ENCODE assay signal across 16 mouse cellular contexts in genomic region chr19:5181926-5182325, GRCm38 (mm10).
DNase-seq lines count a peak whose midpoint lies in the region; ATAC-seq and TF ChIP-seq lines count a peak whose summit lies in the region.
"Had no signal": no experiment of that assay in that cellular context is flagged by ENCODE, and none has a peak within 500 bp of the region (broad histone marks: within the 10 kb centered on the region; RNA-seq: fewer than 3 reads in every experiment).

No protein-coding gene starts in this region.

- H3K4me2 ChIP-seq in midbrain, postnatal 0 days (ENCODE audit: low read depth, low read length, poor library complexity, severe bottlenecking): no peak overlapping the region
- H3K4me2 ChIP-seq in midbrain, embryonic 11.5 days: no peak overlapping the region
- H3K4me2 ChIP-seq: embryonic facial prominence, embryonic 12.5 days; heart, embryonic 12.5 days had no signal

- no peak overlapping the region for H3K27ac ChIP-seq in midbrain, postnatal 0 days (ENCODE audit: low read depth, low read length)
- no peak overlapping the region for H3K27ac ChIP-seq in midbrain, embryonic 11.5 days (ENCODE audit: low read depth, low read length)
- H3K27ac ChIP-seq: embryonic facial prominence, embryonic 12.5 days; midbrain, embryonic 10.5 days had no signal

- TF ChIP-seq CTCF in midbrain, postnatal 0 days (IDR thresholded peaks at IDR 0.05): no peak

- no peak overlapping the region for H3K4me3 ChIP-seq in midbrain, postnatal 0 days (ENCODE audit: low read depth, low read length)
- no peak overlapping the region for H3K4me3 ChIP-seq in midbrain, embryonic 11.5 days (ENCODE audit: low read depth, low read length)
- H3K4me3 ChIP-seq: embryonic facial prominence, embryonic 12.5 days; heart, embryonic 12.5 days; midbrain, embryonic 10.5 days; myocyte had no signal

- H3K4me1 ChIP-seq in midbrain, postnatal 0 days (ENCODE audit: insufficient read depth, low read length): no peaks in the 10 kb centered on the region
- no peaks in the 10 kb centered on the region for H3K4me1 ChIP-seq in midbrain, embryonic 11.5 days (ENCODE audit: control insufficient read depth, insufficient read depth, low read length)
- H3K4me1 ChIP-seq: embryonic facial prominence, embryonic 12.5 days; midbrain, embryonic 10.5 days had no signal

- 67% methylated on average over 2 of the region's 2 CpGs for WGBS in midbrain, postnatal 0 days
- 75% methylated on average over 2 of the region's 2 CpGs for WGBS in midbrain, embryonic 11.5 days

- H3K9ac ChIP-seq in midbrain, postnatal 0 days (replicated peaks; ENCODE audit: low read length, poor library complexity, severe bottlenecking): no peak overlapping the region
- no peak overlapping the region for H3K9ac ChIP-seq in midbrain, embryonic 11.5 days (ENCODE audit: low read length)
- H3K9ac ChIP-seq: embryonic facial prominence, embryonic 12.5 days; heart, embryonic 12.5 days had no signal

- H3K27me3 ChIP-seq in midbrain, postnatal 0 days (ENCODE audit: insufficient read depth, low read length): no peaks in the 10 kb centered on the region
- H3K27me3 ChIP-seq in midbrain, embryonic 11.5 days (ENCODE audit: control insufficient read depth, insufficient read depth, low read length): no peaks in the 10 kb centered on the region
- H3K27me3 ChIP-seq: CH12.LX; embryonic facial prominence, embryonic 12.5 days; heart, embryonic 12.5 days had no signal

- DNase-seq in cerebellum, adult 9-10 months: peak; percentile 26
- DNase-seq in kidney, adult 8-10 months: peak; percentile 7 to 9
- DNase-seq in kidney, postnatal 4 days: no peak
- DNase-seq in midbrain, postnatal 0 days (ENCODE audit: low spot score): peak; percentile 66
- no peak for DNase-seq in midbrain, embryonic 11.5 days (ENCODE audit: low spot score, missing footprints)
- no peak for DNase-seq in layer of hippocampus, postnatal 25 days (ENCODE audit: extremely low spot score in 1 of 2, low spot score in 1 of 2)
- DNase-seq in spleen, postnatal 36 days (ENCODE audit: low spot score in 2 of 2): no peak
- DNase-seq: adrenal gland, postnatal 10 days; lung, postnatal 4 days; thymus, adult 18-20 months had no signal

- no peaks in the 10 kb centered on the region for H3K36me3 ChIP-seq in midbrain, postnatal 0 days (ENCODE audit: insufficient read depth, low read length)
- no peaks in the 10 kb centered on the region for H3K36me3 ChIP-seq in midbrain, embryonic 11.5 days (ENCODE audit: control insufficient read depth, insufficient read depth, low read length)

- no peak for ATAC-seq in cerebellum, adult (ENCODE audit: insufficient number of reproducible peaks, low FRiP score, low TSS enrichment)
- ATAC-seq in midbrain, postnatal 0 days (ENCODE audit: low FRiP score): no peak
- ATAC-seq in midbrain, embryonic 11.5 days (ENCODE audit: low FRiP score): no peak

- no peaks in the 10 kb centered on the region for H3K9me3 ChIP-seq in midbrain, postnatal 0 days (ENCODE audit: low read length)
- no peaks in the 10 kb centered on the region for H3K9me3 ChIP-seq in midbrain, embryonic 11.5 days (ENCODE audit: control insufficient read depth, low read length)

Comparison
In these comparisons a context has a peak if more than half of its experiments do, and no peak if none do; other contexts are left out.
1. DNase-seq: peak in cerebellum, adult 9-10 months (single experiment), kidney, adult 8-10 months (2 of 2) and midbrain, postnatal 0 days (single experiment); none in kidney, postnatal 4 days (0 of 2), midbrain, embryonic 11.5 days (single experiment), layer of hippocampus, postnatal 25 days (0 of 2) and spleen, postnatal 36 days (0 of 2).